Comparison of ENCODE assay signal across 13 mouse cellular contexts in genomic region chr3:107787613-107788501, GRCm38 (mm10). TPM values are rescaled to one million over a fixed set of nuclear protein-coding genes. Genes with fewer than 3 reads are reported as not detected.
A peak's percentile ranks its signal among the peaks of the same experiment; 100 is the strongest.
DNase-seq lines count a peak whose midpoint lies in the region; ATAC-seq and TF ChIP-seq lines count a peak whose summit lies in the region.
"Had no signal": no experiment of that assay in that cellular context is flagged by ENCODE, and none has a peak within 500 bp of the region (broad histone marks: within the 10 kb centered on the region; RNA-seq: fewer than 3 reads in every experiment).

No protein-coding gene starts in this region.

- TF ChIP-seq POLR2A in lung, adult 2 months (IDR thresholded peaks at IDR 0.05; ENCODE audit: borderline replicate concordance, extremely low read depth, low read depth, low read length) = no peak

- TF ChIP-seq CTCF in lung, embryonic 14.5 days (IDR thresholded peaks at IDR 0.05; ENCODE audit: low read depth) = no peak
- no peak for TF ChIP-seq CTCF in lung, adult 2 months (IDR thresholded peaks at IDR 0.05; ENCODE audit: insufficient read depth, low read length)

- no peaks in the 10 kb centered on the region for H3K36me3 ChIP-seq in forebrain, embryonic 13.5 days (ENCODE audit: poor library complexity, severe bottlenecking)
- H3K36me3 ChIP-seq in forebrain, embryonic 14.5 days (ENCODE audit: control insufficient read depth, insufficient read depth, low read length) = no peaks in the 10 kb centered on the region
- no peaks in the 10 kb centered on the region for H3K36me3 ChIP-seq in lung, embryonic 14.5 days (ENCODE audit: insufficient read depth)
- H3K36me3 ChIP-seq in embryonic facial prominence, embryonic 13.5 days = no peaks in the 10 kb centered on the region
- H3K36me3 ChIP-seq in midbrain, embryonic 13.5 days = no peaks in the 10 kb centered on the region

- H3K4me2 ChIP-seq in forebrain, embryonic 13.5 days = no peak overlapping the region
- no peak overlapping the region for H3K4me2 ChIP-seq in forebrain, embryonic 14.5 days (ENCODE audit: low read length)
- no peak overlapping the region for H3K4me2 ChIP-seq in lung, embryonic 14.5 days
- no peak overlapping the region for H3K4me2 ChIP-seq in embryonic facial prominence, embryonic 13.5 days
- 0 out of 2 replicates have a peak overlapping the region, but pooled peaks have one; percentile 3 for H3K4me2 ChIP-seq in midbrain, embryonic 13.5 days (replicated peaks)

- H3K27ac ChIP-seq in forebrain, embryonic 13.5 days = no peak overlapping the region
- H3K27ac ChIP-seq in forebrain, embryonic 14.5 days (ENCODE audit: low read depth, low read length) = no peak overlapping the region
- peak overlapping the region; percentile 22; the same call in 1 of the 2 replicates for H3K27ac ChIP-seq in lung, embryonic 14.5 days (ENCODE audit: low read depth)
- H3K27ac ChIP-seq in embryonic facial prominence, embryonic 13.5 days = peak overlapping the region; percentile 18; the same call in 1 of the 2 replicates
- H3K27ac ChIP-seq in midbrain, embryonic 13.5 days = no peak overlapping the region
- H3K27ac ChIP-seq: liver, embryonic 14.5 days had no signal

- H3K4me1 ChIP-seq in forebrain, embryonic 13.5 days = peaks cover 13% of the 10 kb centered on the region
- H3K4me1 ChIP-seq in forebrain, embryonic 14.5 days (ENCODE audit: control insufficient read depth, insufficient read depth, low read length) = peaks cover 5% of the 10 kb centered on the region
- H3K4me1 ChIP-seq in lung, embryonic 14.5 days (ENCODE audit: insufficient read depth) = peaks cover 16% of the 10 kb centered on the region
- H3K4me1 ChIP-seq in lung, adult 2 months (ENCODE audit: control insufficient read depth, insufficient read depth, low read length) = peaks cover 13% of the 10 kb centered on the region
- peaks cover 30% of the 10 kb centered on the region for H3K4me1 ChIP-seq in embryonic facial prominence, embryonic 13.5 days
- H3K4me1 ChIP-seq in midbrain, embryonic 13.5 days (replicated peaks) = peaks cover 12% of the 10 kb centered on the region

- no peak for DNase-seq in forebrain, embryonic 14.5 days (ENCODE audit: low spot score)
- DNase-seq in lung, embryonic 14.5 days = peak; percentile 67
- DNase-seq in lung, adult 2 months = no peak
- no peak for DNase-seq in right cerebral cortex, postnatal 14 days
- no peak for DNase-seq in cerebellum, adult 18-20 months
- DNase-seq: cerebellum, postnatal 14 days had no signal

- H3K9ac ChIP-seq in forebrain, embryonic 13.5 days = 0 out of 2 replicates have a peak overlapping the region, but pooled peaks have one; percentile 23
- H3K9ac ChIP-seq in forebrain, embryonic 14.5 days (ENCODE audit: low read length) = no peak overlapping the region
- no peak overlapping the region for H3K9ac ChIP-seq in lung, embryonic 14.5 days
- no peak overlapping the region for H3K9ac ChIP-seq in embryonic facial prominence, embryonic 13.5 days
- H3K9ac ChIP-seq in midbrain, embryonic 13.5 days (replicated peaks) = no peak overlapping the region
- H3K9ac ChIP-seq: liver, embryonic 14.5 days had no signal

- no peak for ATAC-seq in forebrain, embryonic 13.5 days
- no peak for ATAC-seq in forebrain, embryonic 14.5 days
- ATAC-seq in lung, embryonic 14.5 days (ENCODE audit: insufficient read depth) = peak; percentile 37; the same call in 1 of the 2 replicates
- ATAC-seq in embryonic facial prominence, embryonic 13.5 days (ENCODE audit: insufficient number of reproducible peaks, insufficient read depth, low FRiP score, low TSS enrichment, low read depth) = no peak
- ATAC-seq in midbrain, embryonic 13.5 days = no peak
- ATAC-seq: activated CD4-positive, CD25-positive, alpha-beta regulatory T cell, adult 4 months; intestine, embryonic 16.5 days had no signal

- no peaks in the 10 kb centered on the region for H3K9me3 ChIP-seq in forebrain, embryonic 13.5 days (replicated peaks)
- H3K9me3 ChIP-seq in forebrain, embryonic 14.5 days (replicated peaks; ENCODE audit: control insufficient read depth, low read length) = no peaks in the 10 kb centered on the region
- no peaks in the 10 kb centered on the region for H3K9me3 ChIP-seq in lung, embryonic 14.5 days (ENCODE audit: low read depth, low read length)
- no peaks in the 10 kb centered on the region for H3K9me3 ChIP-seq in embryonic facial prominence, embryonic 13.5 days
- no peaks in the 10 kb centered on the region for H3K9me3 ChIP-seq in midbrain, embryonic 13.5 days

- H3K4me3 ChIP-seq in forebrain, embryonic 13.5 days = no peak overlapping the region
- H3K4me3 ChIP-seq in forebrain, embryonic 14.5 days (ENCODE audit: low read depth, low read length) = no peak overlapping the region
- no peak overlapping the region for H3K4me3 ChIP-seq in lung, embryonic 14.5 days (ENCODE audit: low read depth, low read length)
- H3K4me3 ChIP-seq in lung, adult 2 months (replicated peaks; ENCODE audit: extremely low read depth, low read depth, low read length) = no peak overlapping the region
- no peak overlapping the region for H3K4me3 ChIP-seq in embryonic facial prominence, embryonic 13.5 days
- no peak overlapping the region for H3K4me3 ChIP-seq in midbrain, embryonic 13.5 days (replicated peaks)

- WGBS in forebrain, embryonic 13.5 days = 59% methylated on average over 15 of the region's 15 CpGs
- whole genome bisulfite sequencing in forebrain, embryonic 14.5 days = 56% methylated on average over 15 of the region's 15 CpGs
- WGBS in lung, embryonic 14.5 days = 59% methylated on average over 15 of the region's 15 CpGs
- 66% methylated on average over 15 of the region's 15 CpGs for WGBS in lung, adult 2 months
- 65% methylated on average over 15 of the region's 15 CpGs for WGBS in embryonic facial prominence, embryonic 13.5 days
- WGBS in midbrain, embryonic 13.5 days = 62% methylated on average over 15 of the region's 15 CpGs

- 0 out of 2 replicates have a peak, but pooled peaks cover 3% of the 10 kb centered on the region for H3K27me3 ChIP-seq in forebrain, embryonic 13.5 days
- H3K27me3 ChIP-seq in forebrain, embryonic 14.5 days (replicated peaks; ENCODE audit: control insufficient read depth, insufficient read depth, low read length) = no peaks in the 10 kb centered on the region
- H3K27me3 ChIP-seq in lung, embryonic 14.5 days (ENCODE audit: insufficient read depth, low read length) = no peaks in the 10 kb centered on the region
- H3K27me3 ChIP-seq in embryonic facial prominence, embryonic 13.5 days = no peaks in the 10 kb centered on the region
- H3K27me3 ChIP-seq in midbrain, embryonic 13.5 days = no peaks in the 10 kb centered on the region
- H3K27me3 ChIP-seq: CH12.LX had no signal

RNA-seq across cellular contexts. Expression of gene Csf1, which starts 27.6 kb away (rescaled TPM):
- 4.5 and 4.9 TPM in 2 replicates for polyA plus RNA-seq in forebrain, embryonic 13.5 days (2015; fragmentation: Nextera tagmentation; extraction: Ambion mirVana)
- polyA plus RNA-seq in forebrain, embryonic 14.5 days (2014; fragmentation: Nextera tagmentation; extraction: Ambion mirVana) = 6.5 and 7.0 TPM in 2 replicates
- 9.3 and 12.9 TPM in 2 replicates for polyA plus RNA-seq in lung, embryonic 14.5 days (2014; fragmentation: Nextera tagmentation; extraction: Ambion mirVana)
- 27.8 and 32.5 TPM in 2 replicates for polyA plus RNA-seq in lung, adult 2 months (2012; rRNA removed)
- polyA plus RNA-seq in embryonic facial prominence, embryonic 13.5 days (2015; fragmentation: Nextera tagmentation; extraction: Ambion mirVana) = 9.7 and 9.8 TPM in 2 replicates
- 4.9 and 5.3 TPM in 2 replicates for polyA plus RNA-seq in midbrain, embryonic 13.5 days (2015; fragmentation: Nextera tagmentation; extraction: Ambion mirVana)

Comparison
In these comparisons a context has a peak if more than half of its experiments do, and no peak if none do; other contexts are left out.
1. H3K27ac ChIP-seq: peak in lung, embryonic 14.5 days (single experiment) and embryonic facial prominence, embryonic 13.5 days (single experiment); none in forebrain, embryonic 13.5 days (single experiment), forebrain, embryonic 14.5 days (single experiment) and midbrain, embryonic 13.5 days (single experiment).